Mouse (Mus musculus): Measurements from ENCODE around the gene Retreg2.

The Retreg2 gene

GRCm38 (mm10) chr1:75142301-75143261 lies at the start of gene Retreg2, which contains the start of gene Cnppd1:
Retreg2 (plus strand) TSS chr1:75142778.
Cnppd1 (minus strand) TSS chr1:75142711.
- peak; percentile 98 for DNase-seq (ENCODE audit: low spot score)

- peak; percentile 18 for DNase-seq (ENCODE audit: low spot score)
Observed at GRCm38 (mm10) chr1:75122211-75122610, 20.4 kb upstream of the Retreg2 start.

- peak; percentile 98 for DNase-seq (ENCODE audit: low spot score)
Observed at GRCm38 (mm10) chr1:75124346-75125321, 17.9 kb upstream of the Retreg2 start, which contains the start of gene Nhej1. Nhej1 (minus strand) TSS chr1:75125200.

GRCm38 (mm10) chr1:75125418-75125817 lies 17.2 kb upstream of the Retreg2 start:
- no peak for DNase-seq (ENCODE audit: low spot score)

GRCm38 (mm10) chr1:75128641-75129040 lies 13.9 kb upstream of the Retreg2 start:
- DNase-seq (ENCODE audit: low spot score), result no peak

GRCm38 (mm10) chr1:75133421-75134207 lies 9.0 kb upstream of the Retreg2 start, which contains the start of gene Slc23a3:
Slc23a3 (minus strand) TSS chr1:75133890.
- no peak for DNase-seq (ENCODE audit: low spot score)

GRCm38 (mm10) chr1:75136293-75136692 lies 6.3 kb upstream of the Retreg2 start:
- no peak for DNase-seq (ENCODE audit: low spot score)

GRCm38 (mm10) chr1:75136730-75137129 lies 5.8 kb upstream of the Retreg2 start:
- no peak for DNase-seq (ENCODE audit: low spot score)

GRCm38 (mm10) chr1:75138448-75138847 lies 4.1 kb upstream of the Retreg2 start:
- no peak for DNase-seq (ENCODE audit: low spot score)

GRCm38 (mm10) chr1:75140601-75141190 lies 1.9 kb upstream of the Retreg2 start:
- DNase-seq (ENCODE audit: low spot score), result no peak

- peak; percentile 56 for DNase-seq (ENCODE audit: low spot score)
Observed at GRCm38 (mm10) chr1:75141486-75142190, 940 bp upstream of the Retreg2 start.

GRCm38 (mm10) chr1:75145589-75145988 lies 3.0 kb downstream of the Retreg2 start:
- no peak for DNase-seq (ENCODE audit: low spot score)

- no peak for DNase-seq (ENCODE audit: low spot score)
Observed at GRCm38 (mm10) chr1:75147411-75148135, 5.0 kb downstream of the Retreg2 start.

- no peak for DNase-seq (ENCODE audit: low spot score)
Observed at GRCm38 (mm10) chr1:75148727-75149126, 6.1 kb downstream of the Retreg2 start.

- DNase-seq (ENCODE audit: low spot score), result no peak
Observed at GRCm38 (mm10) chr1:75155837-75156236, 13.3 kb downstream of the Retreg2 start.

GRCm38 (mm10) chr1:75158990-75159389 lies 16.4 kb downstream of the Retreg2 start:
- no peak for DNase-seq (ENCODE audit: low spot score)

GRCm38 (mm10) chr1:75159540-75160255 lies 17.1 kb downstream of the Retreg2 start:
- DNase-seq (ENCODE audit: low spot score), result no peak

- no peak for DNase-seq (ENCODE audit: low spot score)
Observed at GRCm38 (mm10) chr1:75160256-75160617, 17.7 kb downstream of the Retreg2 start.

GRCm38 (mm10) chr1:75168093-75168471 lies 25.5 kb downstream of the Retreg2 start:
- no peak for DNase-seq (ENCODE audit: low spot score)
